Mouse (Mus musculus): ENCODE measurements around the gene Celsr1.

Gene Celsr1

DNA sequence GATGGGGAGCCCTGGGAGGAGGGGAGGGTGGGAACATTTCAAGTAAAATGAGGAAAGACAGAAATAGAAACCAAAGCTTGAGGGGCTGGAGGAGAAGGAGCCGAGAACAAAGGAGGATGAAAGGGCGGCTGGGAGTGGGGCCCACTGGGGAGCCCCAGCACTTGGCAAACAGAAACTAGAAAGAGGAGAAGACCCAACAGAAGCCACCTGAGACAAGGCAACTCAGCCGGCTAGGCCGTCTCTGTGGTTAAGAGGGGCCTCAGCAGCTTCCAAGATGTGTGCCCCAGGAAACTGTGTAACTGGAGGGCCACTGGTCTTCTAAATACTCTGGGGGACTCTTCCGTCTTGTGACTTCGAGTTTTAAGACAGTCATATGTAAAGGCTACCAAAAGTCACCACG, 72.4 kb downstream of the Celsr1 start:
- no peak for DNase-seq (ENCODE audit: low spot score)

GRCm38 (mm10) chr15:85956202-85956601, 77.4 kb downstream of the Celsr1 start:
- no peak for DNase-seq (ENCODE audit: low spot score)

DNA sequence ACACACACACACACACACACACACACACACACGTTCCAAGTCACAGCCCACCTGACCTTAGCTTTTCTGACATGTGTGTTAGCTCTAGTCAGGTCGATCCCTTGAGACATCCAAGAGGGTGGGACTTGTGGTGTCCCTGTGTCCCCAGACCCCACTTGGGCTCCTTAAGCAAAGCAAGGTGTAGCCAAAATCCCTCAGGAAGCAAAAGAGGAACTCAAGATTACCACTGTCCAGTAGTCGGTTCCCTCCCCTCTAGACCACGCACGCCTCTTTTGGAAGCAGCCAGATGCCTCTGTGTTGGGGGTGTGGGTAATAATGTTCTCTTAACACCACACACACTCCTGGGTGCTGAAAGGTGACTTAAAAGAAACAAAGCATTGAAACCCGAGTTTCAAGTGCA, 80.1 kb downstream of the Celsr1 start:
- no peak for DNase-seq (ENCODE audit: low spot score)

DNA sequence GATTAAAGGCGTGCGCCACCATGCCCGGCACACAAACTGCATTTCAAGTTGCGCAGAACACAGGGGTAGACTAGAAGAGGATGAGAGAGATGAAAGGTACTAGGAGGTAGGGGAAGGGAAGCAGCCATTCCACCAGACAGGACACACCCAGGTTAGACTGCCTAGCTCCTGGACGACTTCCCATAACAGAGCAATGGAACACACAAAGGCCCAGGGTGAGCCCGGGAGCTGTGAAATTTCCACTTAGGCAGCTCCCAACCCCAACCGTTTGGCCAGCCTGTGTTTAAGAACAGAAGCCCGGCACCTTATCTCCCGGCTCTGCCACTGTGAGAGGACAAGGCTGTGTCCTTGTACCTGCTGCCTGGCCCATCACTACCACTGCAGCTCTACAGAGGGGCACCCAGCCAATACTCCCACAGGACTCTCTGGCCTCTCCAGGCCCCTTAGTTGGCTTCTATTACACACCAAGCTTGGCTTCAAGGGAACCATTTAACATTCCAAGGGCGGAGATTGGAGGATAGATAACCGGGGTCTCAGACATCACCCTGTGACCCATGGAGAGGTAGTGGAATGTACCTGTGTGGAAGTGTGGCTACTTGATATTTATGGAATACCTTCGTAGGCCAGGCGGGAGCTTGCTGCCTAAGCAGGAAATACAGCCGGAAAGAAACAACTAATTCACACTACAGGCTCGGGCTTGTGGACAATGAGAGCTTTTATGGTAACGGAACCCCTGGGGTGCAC, 84.0 kb downstream of the Celsr1 start:
- peak; percentile 33 for DNase-seq (ENCODE audit: low spot score)

DNA sequence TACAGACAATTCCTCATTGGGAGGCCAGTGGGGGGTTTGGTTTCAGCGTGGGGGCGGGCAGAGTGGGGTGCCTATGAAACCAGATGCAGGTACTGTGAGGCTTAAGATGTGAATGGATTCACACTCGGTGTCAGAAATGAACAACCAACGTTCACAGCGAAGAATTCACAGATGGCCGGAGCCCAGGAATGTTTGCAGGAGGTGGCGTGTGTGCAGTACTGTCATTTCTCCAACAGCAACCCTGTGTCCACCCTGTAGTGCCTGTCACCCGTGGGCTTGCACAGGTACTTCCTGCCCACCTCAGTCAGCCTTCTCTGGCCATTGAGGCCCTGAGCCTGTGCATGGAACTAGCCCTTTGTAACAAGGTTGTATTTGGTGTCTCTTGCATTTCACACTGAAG, 85.6 kb downstream of the Celsr1 start:
- DNase-seq (ENCODE audit: low spot score): no peak

DNA sequence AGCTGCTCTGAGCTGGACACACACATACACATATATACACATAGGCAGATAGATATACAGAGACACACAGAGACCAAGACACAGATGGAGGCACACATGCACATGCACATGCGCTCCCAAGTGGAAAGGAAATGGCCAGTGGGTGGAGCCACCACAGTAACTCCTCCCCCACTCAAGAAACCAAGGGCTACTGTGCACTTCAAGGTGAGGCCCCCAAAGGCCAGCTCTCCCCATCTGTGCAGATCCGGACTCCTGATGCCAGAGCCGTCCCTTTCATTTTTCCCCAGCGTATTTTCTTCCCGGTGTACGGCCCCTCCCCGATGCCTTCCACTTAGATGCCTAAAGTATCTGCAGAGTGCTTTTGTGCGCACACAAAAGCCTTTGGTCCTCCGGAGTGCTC, 86.0 kb downstream of the Celsr1 start:
- no peak for DNase-seq (ENCODE audit: low spot score)

GRCm38 (mm10) chr15:85935627-85936049, 97.9 kb downstream of the Celsr1 start:
- peak; percentile 51 for DNase-seq (ENCODE audit: low spot score)

DNA sequence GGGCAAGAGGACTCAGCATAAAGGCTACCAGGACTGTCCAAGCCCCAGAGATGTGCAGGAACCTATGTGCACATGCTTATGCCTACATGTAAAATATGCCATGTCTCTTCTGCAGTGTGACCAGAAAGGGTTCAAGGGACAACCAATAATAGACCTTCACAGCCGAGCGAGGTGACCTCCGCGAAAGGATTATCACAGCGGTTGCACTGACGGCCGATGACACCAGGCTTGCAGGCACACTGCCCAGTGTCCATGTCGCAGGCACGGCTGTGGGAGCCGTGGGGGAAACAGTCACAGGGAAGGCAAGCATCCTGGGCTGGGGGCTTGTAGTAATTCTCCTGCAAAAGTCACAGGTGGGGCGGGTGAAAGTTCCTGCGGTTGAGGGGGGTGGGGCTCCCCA, 105.4 kb downstream of the Celsr1 start:
- no peak for DNase-seq (ENCODE audit: low spot score)

DNA sequence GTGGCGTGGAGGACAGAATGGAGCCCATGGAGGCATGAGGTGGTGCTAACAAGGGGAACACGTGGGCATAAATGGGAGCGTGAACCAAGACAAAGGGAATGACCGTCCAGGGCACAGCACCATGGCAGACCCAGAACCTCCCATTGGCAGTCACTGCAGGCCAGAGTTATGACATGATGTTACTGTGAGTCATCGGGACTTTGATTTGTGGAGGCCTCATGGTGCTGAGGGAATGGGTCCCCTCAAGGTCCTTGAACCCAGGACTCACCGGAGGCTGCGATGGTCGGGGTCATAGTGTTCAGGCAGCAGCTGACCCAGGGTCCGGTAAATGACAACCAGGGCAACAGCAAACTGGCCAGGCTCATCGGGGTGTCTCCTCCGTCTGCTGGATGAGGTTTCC, 111.7 kb downstream of the Celsr1 start:
- DNase-seq (ENCODE audit: low spot score): no peak

DNA sequence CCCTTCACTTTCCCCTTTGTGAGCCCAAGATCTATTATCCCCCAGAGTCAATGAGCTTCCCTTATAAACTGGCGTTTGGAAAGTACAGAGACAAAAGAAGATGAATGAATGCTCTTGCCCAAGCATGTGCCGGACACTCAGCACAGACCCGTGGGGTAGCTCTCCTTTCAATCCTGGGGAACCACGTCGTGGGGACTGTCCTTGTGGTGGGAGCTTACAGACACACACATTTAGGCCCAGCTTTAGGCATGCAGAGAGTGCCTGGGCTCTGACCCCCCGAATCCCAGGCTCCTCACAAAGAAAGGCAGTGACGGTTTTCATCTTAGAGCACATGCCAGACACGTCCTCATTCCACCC, 113.7 kb downstream of the Celsr1 start:
- no peak for DNase-seq (ENCODE audit: low spot score)

GRCm38 (mm10) chr15:85919191-85919891, 114.2 kb downstream of the Celsr1 start:
- no peak for DNase-seq (ENCODE audit: low spot score)

- DNase-seq (ENCODE audit: low spot score): peak; percentile 65
These were observed 120.0 kb downstream of the Celsr1 start for GRCm38 (mm10) chr15:85913605-85914004.

- peak; percentile 57 for DNase-seq (ENCODE audit: low spot score)
These were observed 123.6 kb downstream of the Celsr1 start for GRCm38 (mm10) chr15:85909931-85910330.

GRCm38 (mm10) chr15:85909492-85909829, 124.1 kb downstream of the Celsr1 start:
- no peak for DNase-seq (ENCODE audit: low spot score)

GRCm38 (mm10) chr15:85908660-85909491, 124.7 kb downstream of the Celsr1 start:
- DNase-seq (ENCODE audit: low spot score): no peak

DNA sequence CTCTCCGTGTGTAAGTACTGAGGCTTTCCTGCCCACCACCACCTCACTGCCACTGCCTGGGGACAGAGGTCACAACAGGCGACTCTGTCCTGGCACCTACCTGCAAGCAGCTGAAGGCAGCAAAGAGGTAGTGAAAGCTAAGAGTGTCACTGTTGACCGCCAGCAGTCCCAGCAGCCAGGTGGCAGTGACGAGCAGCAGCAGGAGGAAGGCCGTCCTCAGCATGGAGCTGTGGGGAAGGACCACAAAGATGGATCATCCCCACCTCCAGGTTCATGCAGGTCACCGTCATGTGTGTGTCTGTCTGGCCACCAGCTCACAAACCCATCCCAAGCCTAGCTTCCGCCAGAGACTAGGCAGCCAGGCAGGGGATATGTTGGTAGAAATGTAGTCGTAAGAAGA, 129.8 kb downstream of the Celsr1 start:
- DNase-seq (ENCODE audit: low spot score): no peak

- no peak for DNase-seq (ENCODE audit: low spot score)
These were observed 131.1 kb downstream of the Celsr1 start for GRCm38 (mm10) chr15:85902505-85902904.

DNA sequence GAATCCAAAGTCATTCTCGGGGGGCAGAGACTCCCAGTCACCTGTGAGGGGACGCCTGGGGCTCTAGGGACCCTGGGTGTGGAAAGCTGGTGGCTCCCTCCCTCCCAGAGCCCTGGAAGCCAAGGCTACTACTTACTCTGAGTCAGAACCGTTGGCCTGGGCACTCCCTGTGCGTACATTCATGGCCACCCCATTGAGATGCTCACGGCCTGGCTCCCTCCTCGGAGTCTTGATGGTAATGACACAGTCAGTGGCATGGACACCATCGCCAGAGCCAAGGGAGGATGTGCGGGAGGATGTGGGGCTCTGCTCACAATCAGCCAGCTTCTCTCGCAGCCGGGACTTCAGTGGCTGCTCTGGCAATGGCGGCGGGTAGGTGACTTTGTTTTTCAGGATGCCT, 132.8 kb downstream of the Celsr1 start:
- no peak for DNase-seq (ENCODE audit: low spot score)

GRCm38 (mm10) chr15:85900318-85900717, 133.3 kb downstream of the Celsr1 start:
- DNase-seq (ENCODE audit: low spot score): no peak

- DNase-seq (ENCODE audit: low spot score): no peak
These were observed 134.2 kb downstream of the Celsr1 start for GRCm38 (mm10) chr15:85899396-85899795.

DNA sequence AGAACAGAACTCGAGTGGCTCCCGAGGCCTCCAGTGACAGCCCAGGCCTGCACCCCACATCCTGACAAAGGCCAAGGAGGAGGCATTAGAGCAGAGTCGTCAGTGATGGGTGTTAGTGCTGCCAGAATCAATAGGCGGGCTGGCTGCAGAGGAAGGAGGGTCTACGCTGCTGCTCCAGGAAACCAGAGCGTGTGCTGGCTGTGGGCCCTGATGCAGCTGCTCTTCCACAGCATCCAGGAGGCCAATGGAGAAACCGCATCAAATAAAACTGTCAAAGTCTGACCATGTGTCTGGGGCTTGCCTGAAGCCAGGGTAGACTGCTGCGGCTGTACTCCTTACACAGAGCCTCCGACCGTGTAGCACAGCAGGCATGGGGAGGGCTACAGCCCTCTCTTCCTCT, 136.5 kb downstream of the Celsr1 start:
- DNase-seq (ENCODE audit: low spot score): no peak

- DNase-seq (ENCODE audit: low spot score): peak; percentile 78
These were observed 137.3 kb downstream of the Celsr1 start for GRCm38 (mm10) chr15:85896284-85896683.

- DNase-seq (ENCODE audit: low spot score): no peak
These were observed 139.7 kb downstream of the Celsr1 start for GRCm38 (mm10) chr15:85893871-85894270.

Measured in ovary, postnatal 36 days (tissue).